Mouse (Mus musculus) c-Kit-positive CD71-negative TER-119-negative erythroid progenitor cells, embryonic 14.5 days (primary cell): Measurements from ENCODE around the gene Rcc1l.
A peak's percentile ranks its signal among the peaks of the same experiment; 100 is the strongest.

Experiments used
- DNase-seq: peaks from one replicate; pipeline ENCODE4 v3.0.0-alpha.2; 2013; ENCODE audit warnings: low read depth

Rcc1l gene

DNA sequence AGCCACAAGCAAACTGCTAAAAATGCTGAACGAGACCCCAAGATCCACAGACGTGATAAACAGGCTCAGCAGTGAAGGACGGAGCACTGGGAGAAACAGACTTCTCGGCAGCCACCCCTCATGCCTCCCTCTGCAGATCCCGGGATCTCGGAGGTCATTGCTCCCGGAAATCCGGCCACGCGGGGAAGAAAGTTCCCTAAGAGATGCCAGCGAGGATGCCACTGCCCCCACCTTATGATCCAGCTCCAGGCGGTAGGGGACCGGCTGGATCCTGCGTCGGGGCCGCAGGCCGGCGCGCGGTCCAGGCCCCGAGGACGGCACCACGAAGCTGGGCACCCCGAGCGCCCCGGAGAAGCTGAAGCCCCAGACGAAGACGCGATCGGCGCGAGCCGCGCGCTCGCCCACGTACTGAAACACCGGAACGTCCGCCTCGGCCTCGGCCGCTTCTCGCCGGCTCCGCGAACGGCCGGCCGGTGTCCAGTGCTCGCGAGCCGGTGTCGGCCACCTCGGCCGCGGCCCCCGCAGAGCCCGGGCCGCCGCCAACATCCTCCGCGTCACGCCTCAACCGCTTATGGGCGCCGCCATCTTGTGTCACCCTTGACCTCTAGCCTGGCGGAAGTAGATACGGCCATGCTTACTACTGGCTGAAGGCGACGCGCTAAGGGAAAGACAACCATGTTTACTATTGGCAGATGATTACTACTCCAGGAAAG lies at the start of gene Rcc1l:
Gene Rcc1l (minus strand): TSS at position 606 of the 713 bp plus-strand sequence.
- DNase-seq = peak; percentile 77

DNA sequence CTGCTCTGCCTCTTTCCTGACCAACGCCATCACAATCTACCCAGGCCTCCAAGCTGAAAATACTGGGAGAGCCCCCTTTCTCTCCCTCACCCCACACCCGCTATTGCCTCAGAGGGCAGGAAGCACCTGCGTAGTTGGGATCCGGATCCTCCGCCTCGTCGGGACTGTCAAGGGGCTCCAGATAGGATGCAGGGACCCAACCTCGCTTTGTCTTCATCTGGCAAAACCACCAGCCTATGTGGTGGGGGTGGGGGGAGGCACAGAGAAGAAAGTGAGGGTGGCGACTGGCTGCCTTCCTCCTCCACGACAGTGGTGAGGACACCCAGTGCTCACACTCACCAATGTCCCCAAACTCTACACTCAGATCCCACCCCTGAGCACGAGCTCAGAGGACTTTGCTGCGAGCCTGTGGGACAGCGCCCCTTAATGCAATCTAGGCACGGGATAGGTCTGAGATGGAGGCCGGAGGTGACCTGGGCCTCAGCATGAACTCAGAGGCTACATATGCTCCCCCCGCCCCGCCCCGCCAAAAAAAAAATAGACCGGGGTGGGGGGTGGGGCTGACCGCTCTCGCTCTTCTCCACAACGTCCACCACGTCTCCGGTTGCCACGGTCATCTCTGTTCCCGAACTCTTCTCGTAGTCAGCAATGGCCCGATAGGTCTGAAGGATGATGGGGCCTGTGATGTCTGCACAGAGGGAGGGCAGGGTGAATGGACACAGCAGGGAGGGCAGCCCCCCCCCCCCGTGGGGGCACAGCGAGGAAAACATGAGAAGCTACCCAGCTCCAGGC lies 48.7 kb upstream of the Rcc1l start:
- no peak for DNase-seq

DNA sequence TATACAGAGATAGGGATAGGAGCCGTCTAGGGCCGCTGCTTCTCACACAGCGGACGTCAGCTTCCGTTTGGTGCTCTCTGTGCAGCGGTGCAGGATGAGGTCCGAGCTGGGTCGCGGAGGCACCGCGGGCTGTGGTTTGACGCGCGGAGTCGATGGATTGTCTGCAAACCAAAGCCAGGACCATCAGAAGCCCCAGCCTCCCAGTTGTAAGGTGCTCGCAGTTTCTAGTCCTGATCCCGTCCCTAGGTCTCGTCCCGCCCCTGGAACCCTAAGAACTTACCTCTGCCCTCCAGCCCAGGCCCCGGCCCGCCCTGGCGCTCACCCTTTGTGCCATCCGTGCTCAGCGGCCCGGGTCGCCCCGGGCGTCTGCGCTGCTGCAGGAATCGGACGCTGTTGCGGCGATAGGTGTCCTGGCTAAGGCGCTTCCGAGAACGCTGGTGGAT lies 45.2 kb upstream of the Rcc1l start:
- no peak for DNase-seq

DNA sequence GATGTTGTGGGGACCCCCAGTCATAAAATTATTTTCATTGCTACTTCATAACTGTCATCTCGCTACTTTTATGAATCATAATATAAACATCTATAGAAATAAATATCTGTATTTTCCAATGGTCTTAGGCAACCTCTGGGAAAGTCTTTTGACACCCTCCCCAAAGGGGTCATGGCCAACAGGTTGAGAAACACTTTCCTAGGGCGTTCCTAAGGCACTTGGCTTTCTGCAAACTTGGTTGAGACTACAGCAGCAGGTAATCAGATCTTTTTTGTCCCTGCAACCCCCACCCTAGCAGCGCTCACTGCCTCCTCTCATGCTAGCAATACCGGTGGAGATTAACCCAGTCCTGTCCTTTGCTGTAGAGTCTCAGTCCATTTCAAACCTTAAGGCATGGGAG lies 44.7 kb upstream of the Rcc1l start:
- no peak for DNase-seq

DNA sequence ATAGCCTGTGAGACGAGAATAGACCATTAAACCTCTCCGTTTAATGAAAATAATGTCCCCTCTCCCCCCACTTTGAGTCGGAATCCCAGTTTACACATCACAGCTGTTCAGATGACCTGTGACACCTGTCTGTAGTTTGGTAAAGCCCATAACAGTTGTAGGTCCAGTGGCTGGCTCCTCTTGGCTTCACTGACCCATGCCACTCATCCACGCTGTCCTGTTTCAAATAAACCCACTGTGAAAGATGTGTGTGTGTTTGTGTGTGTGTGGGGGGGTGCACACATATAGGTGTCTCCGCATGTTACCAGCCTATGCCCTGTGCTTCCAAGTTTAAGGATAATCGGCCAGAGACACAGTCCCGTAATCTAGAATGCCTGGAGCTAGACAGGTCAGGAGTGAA lies 41.3 kb upstream of the Rcc1l start:
- no peak for DNase-seq

DNA sequence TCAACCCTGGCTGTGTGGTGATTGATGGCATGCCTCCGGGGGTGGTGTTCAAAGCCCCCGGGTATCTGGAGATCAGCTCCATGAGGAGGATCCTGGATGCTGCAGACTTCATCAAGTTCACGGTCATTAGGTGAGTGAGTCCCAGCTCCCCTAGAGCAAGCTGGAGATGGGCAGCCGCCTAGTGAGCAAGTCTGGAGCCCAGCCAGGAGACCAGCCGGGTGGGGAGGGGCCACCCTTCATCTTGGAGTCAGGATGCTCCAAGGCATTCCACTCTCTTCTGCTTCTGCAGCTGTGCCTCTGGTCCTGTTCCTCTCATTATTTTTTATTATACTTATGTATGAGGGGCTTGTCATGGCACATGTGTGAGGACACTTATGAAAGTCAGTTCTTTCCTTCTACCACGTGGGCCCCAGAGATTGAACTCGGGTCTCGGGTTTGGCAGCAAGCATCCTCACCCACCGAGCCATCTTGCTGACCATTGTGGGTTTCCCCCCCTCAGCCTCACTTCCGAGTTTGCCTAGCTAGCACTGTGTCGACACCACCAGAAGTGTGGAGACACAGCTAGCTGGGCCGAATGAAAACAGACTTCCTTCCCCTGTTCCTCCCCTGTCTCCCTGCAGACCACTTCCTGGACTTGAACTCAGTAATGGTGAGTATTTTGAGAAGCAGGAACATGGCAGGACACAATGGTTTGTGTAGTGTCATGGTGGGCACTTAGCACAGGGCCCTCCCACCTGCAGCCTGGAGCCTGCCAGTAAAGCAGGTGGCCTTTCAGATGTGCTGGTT lies 37.6 kb upstream of the Rcc1l start:
- no peak for DNase-seq

DNA sequence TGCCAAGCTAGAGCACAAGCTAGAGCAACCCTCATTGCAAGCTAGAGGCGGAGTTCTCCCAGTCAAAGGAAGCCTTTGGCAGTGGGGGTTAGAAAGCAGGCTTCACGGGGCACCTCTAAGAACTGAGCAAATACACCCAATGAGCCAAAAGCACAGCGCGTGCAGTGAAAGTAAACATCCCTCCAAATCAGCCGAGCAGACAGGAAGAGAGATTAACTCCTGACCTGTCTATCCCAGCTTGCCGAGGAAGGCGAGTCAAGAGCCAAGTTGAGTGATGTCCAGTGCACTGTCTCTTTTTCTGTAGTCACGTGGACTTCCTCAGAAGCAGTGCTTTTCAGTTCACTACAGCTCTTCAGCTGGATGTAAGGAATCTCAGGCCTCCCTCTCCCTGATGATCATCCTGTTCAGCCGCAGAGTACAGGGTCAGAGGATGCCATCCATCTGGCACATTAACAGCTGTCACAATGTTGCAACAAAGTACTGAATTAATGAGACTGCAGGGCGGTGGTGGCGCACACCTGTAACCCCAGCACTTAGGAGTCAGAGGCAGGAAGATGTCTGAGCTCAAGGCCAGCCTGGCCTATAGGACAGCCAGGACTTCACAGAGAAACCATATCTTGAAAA lies 33.5 kb upstream of the Rcc1l start:
- no peak for DNase-seq

DNA sequence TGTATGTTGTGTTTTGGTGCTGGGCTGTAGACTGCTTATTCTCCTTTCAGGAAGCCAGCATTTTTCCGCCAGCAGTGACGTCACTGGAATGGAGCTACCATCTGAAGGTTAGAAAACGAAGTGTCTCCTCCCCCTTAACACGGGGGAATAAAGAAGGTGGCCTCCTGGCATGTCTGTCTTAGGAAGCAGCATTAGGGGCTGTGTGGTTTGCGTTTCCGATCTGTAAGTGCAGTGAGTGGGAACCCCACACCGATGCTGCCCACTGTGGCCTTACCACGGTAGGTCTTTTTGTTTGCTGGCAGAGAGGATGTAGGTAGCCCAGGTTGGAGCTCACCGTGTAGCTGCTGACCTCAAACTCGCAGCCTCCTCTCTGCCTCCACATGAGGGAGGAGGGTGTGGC lies 30.1 kb upstream of the Rcc1l start:
- DNase-seq = no peak

DNA sequence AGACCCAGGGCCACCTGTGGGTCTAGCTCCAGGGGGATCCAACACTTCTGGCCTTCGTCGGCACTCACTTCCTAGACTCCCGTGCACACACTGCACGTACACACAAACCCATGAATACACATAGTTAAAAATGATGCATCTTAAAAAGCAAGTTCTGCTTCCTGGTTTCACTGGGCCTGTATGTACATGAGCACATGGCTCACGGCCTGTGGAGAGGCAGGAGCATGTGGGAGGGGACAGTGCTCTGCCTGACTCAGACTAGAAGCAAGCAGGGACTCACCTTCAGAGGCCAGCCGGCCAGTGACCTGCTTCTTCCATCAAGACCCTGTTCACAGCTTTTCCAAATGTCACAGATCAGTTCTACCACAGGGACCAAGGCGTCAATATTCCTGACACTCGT lies 17.1 kb upstream of the Rcc1l start:
- DNase-seq = no peak

DNA sequence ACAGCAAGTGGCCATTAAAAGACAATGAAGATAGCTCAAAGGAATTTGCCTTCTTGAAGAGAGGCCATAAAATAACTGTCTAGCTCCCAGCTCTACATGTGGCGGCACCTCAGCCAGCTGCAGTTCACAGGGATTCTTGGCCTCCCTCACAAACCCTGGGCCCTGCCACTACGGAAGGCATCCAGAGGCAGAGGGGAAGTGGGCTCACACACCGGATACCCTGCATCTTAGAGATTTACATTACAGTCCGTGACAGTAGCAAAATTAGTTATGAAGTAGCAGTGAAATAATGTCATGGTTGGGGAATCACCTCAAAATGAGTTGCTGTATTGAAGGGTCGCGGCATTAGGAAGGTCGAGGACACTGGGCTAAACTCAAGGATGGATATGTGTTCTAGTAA lies 12.0 kb upstream of the Rcc1l start:
- no peak for DNase-seq

DNA sequence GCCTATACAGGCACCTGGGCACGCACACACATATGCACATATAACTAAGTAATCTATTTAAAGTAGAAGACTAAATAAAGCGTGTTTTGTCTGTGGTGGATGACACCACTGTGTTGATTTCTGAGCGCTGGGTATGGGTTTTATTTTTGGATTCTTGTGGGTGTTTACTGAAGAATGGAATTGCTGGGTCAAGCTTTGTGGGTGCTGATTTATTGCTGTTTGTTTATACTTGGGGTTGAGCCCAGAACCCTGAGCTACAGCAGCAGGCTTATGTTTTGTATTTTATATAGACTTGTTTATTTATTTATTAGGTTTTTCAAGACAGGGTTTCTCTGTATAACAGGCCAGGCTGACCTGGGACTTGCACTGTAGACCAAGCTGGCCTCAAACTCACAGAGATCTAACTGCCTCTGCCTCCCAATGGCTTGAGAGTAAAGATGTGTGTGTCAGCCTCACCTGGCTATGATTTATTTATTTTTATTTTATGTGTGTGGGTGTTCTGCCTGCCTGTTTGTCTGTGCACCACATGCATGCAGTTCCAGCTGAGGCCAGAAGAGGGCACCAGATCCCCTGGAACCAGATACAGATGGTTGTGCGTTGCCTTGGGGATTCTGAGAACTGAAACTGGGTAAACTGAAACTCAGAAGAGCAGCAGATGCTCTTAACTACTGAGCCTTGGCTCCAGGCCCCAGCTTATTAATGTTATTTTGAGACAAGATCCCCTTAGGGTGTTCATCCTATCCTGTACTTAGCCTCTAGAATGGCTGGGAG lies 10.6 kb upstream of the Rcc1l start:
- peak; percentile 70 for DNase-seq

DNA sequence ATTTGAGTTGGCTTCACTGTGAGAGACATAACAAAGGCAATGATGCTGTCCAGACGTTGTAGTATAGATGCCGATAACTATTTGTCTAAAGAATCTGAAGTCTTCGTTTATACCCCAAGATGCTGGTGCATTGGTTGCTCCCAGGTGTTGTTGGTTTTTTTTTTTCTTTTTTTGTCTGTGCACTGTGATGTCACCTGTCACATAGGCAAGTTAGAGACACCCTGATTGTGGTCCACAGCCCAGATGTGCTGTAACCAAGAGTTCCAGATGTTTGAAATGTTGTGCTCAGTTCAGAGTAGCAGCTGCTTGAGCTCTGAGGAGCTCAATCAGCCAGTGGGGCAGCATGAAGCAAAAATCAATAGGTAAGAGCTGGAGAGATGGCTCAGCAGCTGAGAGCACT lies 9.5 kb upstream of the Rcc1l start:
- DNase-seq = no peak

DNA sequence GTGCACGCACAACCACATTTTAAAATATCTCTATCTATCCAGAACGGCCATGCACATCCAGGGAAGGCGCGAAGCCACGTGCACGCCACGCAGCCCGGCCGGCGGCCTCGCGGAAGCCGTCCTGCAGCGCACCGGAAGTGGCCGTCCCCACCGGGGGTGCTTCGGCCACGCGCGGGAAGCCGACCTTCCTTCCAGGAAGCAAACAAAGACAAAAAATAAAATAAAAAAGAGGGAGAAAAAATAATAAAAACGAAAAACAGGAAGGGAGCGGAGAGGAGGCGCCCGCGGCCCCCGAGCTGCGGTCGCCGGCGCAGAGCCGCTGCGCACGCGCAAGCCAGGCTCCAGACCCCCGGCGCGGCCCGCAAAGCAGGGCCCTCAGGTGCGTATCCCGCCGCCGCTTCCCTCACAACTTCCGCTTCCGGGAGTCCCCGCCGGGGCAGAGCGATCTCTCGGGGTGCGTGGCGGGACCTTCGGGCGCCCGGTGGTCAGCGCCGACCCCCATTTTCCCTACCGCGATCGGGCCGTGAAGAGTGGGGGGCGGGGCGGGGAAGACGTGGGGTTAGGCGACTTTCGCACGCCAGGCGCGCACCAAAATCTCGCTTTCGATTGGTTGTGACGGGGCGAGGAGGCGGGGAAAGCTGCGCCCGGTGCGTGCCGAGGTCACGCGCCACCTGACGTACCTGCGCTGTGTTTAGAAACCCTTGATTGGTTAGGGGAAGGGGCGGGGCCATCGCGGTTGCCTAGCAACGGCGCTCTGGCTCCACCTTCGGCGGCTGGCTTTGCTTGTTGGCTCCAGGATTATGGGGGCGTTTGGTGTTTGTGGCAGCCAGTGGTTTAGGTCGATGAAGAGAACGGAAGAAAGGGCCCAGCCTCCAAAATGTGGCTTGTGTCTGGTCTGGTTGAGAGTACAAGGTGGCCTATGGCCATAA lies 7.6 kb upstream of the Rcc1l start, which contains the start of gene Gtf2ird2:
Gene Gtf2ird2 (plus strand): TSS at position 140 of the 929 bp plus-strand sequence.
- peak; percentile 97 for DNase-seq

DNA sequence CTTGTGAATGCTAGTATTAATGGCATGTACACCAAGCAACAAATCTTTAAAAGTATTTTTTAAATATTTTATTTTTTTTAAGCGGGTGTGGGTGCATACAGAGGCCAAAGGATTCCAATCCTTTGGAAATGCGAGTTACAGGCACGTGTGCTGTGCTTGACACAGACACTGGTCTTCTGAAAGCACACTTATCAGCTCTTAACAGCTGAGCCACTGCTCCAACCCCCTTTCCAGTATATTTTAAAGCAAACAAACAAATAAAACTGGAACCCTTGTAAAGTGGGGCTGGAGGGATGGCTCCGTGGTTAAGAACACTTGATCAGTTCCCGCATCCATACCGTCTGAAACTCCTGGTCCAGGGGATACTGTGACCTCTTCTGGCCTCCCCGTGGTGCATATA lies 6.6 kb upstream of the Rcc1l start:
- DNase-seq = no peak

DNA sequence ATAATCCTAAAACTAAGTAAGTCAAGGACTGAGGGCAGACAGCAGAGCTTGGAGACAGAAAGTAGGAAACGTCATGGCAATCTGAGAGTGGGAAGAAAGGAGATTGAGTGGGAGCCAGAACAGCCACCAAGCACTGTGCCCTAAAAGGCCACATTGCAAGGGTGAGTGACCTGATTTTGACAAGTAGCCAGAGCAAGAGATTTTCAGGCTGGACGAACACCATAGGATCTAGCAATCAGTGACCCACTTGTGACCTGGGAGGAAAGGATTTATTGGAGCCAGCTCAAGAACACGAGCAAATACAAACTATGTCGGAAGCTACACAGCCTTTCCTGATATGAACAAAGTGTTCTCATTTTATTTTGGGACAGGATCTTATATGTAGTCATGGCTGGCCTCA lies 6.2 kb upstream of the Rcc1l start:
- DNase-seq = no peak

DNA sequence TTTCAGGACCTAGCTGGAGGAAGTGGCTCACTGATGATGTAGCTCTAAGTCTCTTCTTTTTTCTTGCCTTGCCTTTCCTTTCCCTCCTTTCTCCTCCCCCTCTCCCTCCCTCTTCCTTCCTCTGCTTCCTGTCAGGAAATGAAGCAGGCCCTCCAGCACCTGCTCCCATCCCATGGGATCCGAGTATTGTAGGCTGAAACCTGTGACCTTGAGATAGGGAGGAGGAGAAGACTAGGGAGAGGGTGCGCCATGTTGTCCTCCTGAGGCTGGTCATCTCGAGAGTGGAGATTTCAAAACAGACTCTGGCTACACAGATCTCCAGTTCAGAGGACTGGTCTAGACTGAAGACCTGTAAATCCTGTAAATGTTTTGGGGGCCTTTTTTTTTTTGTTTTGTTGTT lies 5.6 kb upstream of the Rcc1l start:
- DNase-seq = no peak

DNA sequence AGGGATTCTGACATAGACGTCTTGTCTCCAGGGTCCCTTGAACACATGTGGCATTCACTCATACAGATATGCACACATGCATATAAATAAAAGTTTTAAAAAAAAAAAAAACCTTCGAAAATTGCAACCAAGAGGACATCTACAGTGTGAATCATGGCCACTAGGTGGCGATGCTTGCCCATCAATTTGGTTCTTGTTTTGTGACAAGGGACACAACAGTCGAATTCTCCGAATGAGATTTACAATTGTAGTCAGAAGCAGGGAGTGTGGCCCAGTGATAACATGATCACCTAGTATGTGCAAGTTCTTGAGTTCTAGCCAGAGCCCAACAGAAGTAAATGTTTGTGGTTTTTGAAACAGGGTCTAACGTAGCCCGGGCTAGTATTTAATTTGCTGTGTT lies 3.3 kb upstream of the Rcc1l start:
- peak; percentile 89 for DNase-seq

DNA sequence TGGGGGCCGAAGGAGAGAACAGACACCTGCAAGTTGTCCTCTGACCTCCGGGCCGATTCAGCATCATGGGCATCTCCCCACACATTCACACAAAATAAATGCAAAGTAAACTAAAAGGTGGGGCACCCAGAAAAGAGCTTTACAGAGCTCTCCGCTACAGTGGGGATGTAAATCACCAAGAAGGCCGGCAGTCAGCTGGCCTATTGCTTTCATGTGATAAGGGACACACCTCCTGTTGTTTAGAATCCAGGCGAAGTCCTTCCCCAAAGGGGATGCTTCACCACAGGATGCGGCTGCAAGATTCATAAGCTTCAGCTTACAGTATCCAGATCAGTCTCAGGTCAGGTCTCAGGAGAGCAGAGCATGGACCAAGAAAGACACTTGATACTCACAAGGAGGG lies 2.0 kb upstream of the Rcc1l start:
- DNase-seq = no peak

DNA sequence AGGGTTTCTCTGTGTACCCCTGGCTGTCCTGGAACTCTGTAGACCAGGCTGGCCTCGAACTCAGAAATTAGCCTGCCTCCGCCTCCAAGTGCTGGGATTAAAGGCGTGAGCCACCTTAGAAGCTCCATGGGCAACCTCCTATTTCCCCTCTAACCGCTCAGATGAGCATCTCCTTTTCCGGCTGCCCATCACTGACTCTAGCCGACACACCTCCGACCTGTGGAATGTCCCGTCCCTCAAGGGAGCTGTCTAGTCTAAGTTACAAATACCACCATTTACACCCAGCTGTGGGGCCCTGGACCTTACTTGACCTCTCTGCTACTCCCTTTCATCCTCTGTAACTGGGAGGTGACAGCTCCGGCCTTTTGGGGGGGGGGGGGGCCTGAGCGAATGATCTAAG lies 878 bp downstream of the Rcc1l start:
- DNase-seq = no peak

DNA sequence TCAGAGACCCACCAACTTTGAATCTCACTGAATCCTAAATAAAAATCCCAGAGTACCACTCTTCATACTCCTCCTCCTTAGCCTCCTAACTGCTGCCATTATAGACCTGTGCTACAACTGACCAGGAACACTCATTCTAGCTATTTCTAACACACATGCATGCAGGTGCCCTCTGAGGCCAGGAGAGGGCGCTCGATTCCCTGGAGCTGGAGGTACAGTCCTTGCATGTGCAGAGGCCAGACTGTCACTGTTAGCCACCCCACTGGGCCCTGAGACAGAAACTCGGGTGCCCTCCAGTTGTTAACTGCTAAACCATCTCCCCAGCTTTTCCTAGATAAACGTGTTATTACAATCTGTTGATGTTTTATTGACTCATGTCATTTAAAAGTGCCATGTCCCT lies 3.4 kb downstream of the Rcc1l start:
- peak; percentile 70 for DNase-seq
